Mouse (Mus musculus): ENCODE measurements around the gene Igsf9b.

GRCm38 (mm10) chr9:27308561-27308960 lies 9.6 kb downstream of the Igsf9b start:
- TF ChIP-seq POLR2A (IDR thresholded peaks at IDR 0.05; ENCODE audit: low read depth, low read length): no peak
- no peak for TF ChIP-seq MYC (IDR thresholded peaks at IDR 0.05; ENCODE audit: low read depth, low read length)
- peak; percentile 67; the same call in 1 of the 2 replicates for TF ChIP-seq ETS1 (conservative IDR thresholded peaks at IDR 0.05; ENCODE audit: low read depth, low read length)
- peak in 1 of 2 experiments; percentile 50; a peak in 2 of 4 replicates for TF ChIP-seq CTCF (conservative IDR thresholded peaks at IDR 0.05 in 1 of 2, IDR thresholded peaks at IDR 0.05 in 1 of 2; ENCODE audit: low read depth in 2 of 2, low read length in 2 of 2)
- TF ChIP-seq EP300 (IDR thresholded peaks at IDR 0.05; ENCODE audit: low read length): peak; percentile 59; the same call in 1 of the 2 replicates
- peak; percentile 34; the same call in 1 of the 2 replicates for TF ChIP-seq MAX (IDR thresholded peaks at IDR 0.05; ENCODE audit: low read length)

Measured in CH12.LX (cell line).